Mouse (Mus musculus) neutrophil, adult 65 days (primary cell): ENCODE results near the gene Atf1. TPM values are rescaled to one million over a fixed set of nuclear protein-coding genes. Genes with fewer than 3 reads are reported as not detected.

Experiments
- total RNA-seq: library from RNA; stranded (reverse); gene quantifications from 2 replicates; pipeline ENCODE4 v1.2.4, GENCODE M21; 2023

Gene Atf1
- total RNA-seq, result 103 and 113 TPM in 2 replicates

DNA sequence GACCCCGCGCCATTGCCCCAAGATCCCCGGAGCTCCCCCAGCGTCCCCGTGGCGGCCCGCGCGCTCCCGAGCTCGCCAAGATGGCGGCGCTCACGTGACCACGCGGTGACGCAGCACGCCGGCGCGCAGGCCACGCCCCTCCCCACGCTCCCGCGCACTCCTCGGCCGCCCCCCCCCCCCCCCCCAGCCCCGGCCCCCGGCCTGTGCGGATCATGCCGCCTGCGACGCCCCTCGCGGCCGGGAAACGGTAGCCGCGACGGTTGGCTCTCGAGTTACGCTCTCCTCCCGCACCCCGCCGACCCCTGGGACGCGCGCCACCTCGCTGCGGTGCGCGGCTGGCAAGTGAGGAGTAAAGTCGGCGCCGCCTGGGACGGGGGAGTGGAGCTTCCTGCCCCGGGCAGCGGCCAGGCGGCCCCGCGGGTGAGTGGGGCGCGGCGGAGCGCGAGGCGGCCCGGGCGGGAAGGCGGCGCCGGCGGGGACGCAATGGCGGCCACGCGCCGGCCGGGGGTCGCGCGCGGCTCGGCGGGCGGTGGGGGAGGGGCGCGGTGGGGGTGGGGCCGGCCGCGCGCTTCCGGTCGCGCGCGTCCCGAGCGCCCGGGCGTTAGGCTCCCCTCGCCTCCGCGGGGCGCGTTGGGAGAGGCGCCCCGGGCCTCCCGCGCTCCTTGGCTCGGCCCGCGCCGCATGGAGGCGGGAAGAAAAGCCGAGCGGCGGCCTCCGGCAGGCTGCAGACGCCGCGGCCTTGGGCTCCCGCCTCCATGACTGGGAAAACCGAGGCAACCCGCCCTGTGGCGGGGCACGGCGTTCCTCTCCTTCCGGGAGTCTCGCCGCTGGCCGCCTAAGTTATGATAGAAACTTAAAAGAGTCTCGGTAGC, at the start of gene Atf1:
Gene Atf1 (plus strand): TSS at position 157 of the 872 bp plus-strand sequence.

DNA sequence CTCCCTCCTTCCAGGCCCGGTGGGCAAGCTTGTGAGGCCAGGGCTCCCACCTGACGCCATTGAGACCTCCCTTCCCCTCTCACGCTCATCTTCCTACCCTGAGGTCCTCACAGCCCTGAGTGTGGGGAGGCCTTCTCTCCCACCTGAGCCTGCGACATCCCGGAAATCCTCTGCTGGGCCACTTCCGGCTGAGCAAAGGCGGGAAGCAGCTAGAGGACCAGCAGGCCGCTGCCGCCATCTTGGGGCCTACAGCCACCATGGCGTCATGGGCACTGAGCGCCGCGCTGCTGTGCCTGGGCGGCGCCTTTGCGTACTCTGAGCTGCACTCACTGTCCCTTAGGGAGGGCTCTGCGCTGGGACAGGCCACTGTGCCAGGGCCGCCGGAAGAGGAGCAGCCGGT, 53.0 kb downstream of the Atf1 start, which contains the start of gene Tmprss12:
Gene Tmprss12 (plus strand): TSS at position 212 of the 400 bp plus-strand sequence.

DNA sequence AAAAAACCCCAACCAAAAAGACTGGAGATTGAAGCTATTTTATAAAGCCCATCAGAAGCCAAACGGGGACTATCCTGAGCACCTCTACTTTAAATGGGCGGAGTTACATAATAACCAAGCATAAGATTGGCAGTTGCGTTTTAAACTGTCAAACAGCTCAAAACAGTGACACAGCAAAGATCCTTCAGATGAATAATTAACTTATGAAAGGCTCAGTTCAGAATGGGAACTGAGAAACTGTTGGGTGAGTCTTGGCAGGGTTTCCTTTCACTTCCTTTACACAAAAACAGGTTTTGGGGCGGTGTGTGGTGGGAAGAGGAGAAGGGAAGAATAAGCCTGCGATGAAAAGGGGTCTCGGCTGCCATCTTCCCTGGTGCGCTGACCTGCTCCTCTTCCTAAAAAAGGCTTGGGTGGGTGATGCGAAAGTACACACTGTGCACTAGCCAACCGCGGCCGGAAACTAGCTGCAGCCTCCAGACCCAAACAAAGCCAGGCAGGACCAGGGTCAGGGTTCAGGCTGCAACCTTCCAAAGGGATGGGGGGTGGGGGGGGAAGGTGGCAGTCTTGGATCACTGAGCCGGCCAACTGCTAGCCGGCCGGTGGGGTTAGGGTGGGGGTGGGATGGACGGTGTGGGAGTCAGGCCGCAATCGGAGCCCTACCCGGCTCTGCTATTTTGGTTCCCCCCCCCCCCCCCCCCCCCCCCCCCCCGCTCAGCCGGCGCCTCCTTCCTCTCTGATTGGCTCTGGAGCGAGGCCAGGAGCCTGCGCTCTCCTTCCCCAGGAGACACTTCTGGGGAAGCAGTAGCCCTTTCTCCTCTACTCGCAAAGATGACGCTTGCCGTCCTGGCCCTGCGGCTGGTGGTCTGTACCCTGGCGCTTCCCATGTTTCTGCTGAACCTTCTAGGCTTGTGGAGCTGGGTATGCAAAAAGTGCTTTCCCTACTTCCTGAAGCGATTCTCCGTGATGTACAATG, 76.7 kb downstream of the Atf1 start, which contains the start of gene Mettl7a1:
Gene Mettl7a1 (plus strand): TSS at position 122 of the 973 bp plus-strand sequence.

Other genes starting within 250 kb of the Atf1 start
- 26.0 and 43.2 TPM in 2 replicates for gene Dip2b, start 189.2 kb upstream of the Atf1 start, total RNA-seq
- not detected in 2 replicates for gene Tmprss12, start 53.0 kb downstream of the Atf1 start, total RNA-seq
- gene Mettl7a1, start 76.3 kb downstream of the Atf1 start, total RNA-seq, result 24.9 and 30.9 TPM in 2 replicates
- gene Mettl7a3, start 107.1 kb downstream of the Atf1 start, total RNA-seq, result not detected in 2 replicates
- gene Methig1, start 125.3 kb downstream of the Atf1 start, total RNA-seq, result not detected in 2 replicates
- gene Mettl7a2, start 125.4 kb downstream of the Atf1 start, total RNA-seq, result 0.70 and 1.5 TPM in 2 replicates
- gene Higd1c, start 136.7 kb downstream of the Atf1 start, total RNA-seq, result not detected in 2 replicates
- not detected in 2 replicates for gene Gm5475, start 194.3 kb downstream of the Atf1 start, total RNA-seq
- gene Slc11a2, start 197.3 kb downstream of the Atf1 start, total RNA-seq, result 6.9 and 11.2 TPM in 2 replicates
- 8.0 and 11.0 TPM in 2 replicates for gene Letmd1, start 241.2 kb downstream of the Atf1 start, total RNA-seq